Mouse (Mus musculus) midbrain, embryonic 16.5 days (tissue): Measurements from ENCODE around the gene Ptprg. TPM values are rescaled to one million over a fixed set of nuclear protein-coding genes. Genes with fewer than 3 reads are reported as not detected.

Experiments used
- ATAC-seq: fragments of 200-750 bp; cut with Nextera tagmentation; 2 replicates; pipeline ENCODE4 v1.8.0; 2017; ENCODE audit warnings: moderate TSS enrichment
- H3K27ac ChIP-seq: fragments of 300-500 bp; sonication (generic); 2 replicates; pipeline ENCODE4 v1.5.1; 2014; ENCODE audit warnings: mild to moderate bottlenecking, low read length, mixed read lengths
- H3K27me3 ChIP-seq: fragments of 300-500 bp; sonication (generic); 2 replicates; pipeline ENCODE4 v1.6.1; 2014; ENCODE audit warnings: low read depth, low read length, mixed read lengths; ENCODE audit not compliant: control insufficient read depth, insufficient read depth
- H3K36me3 ChIP-seq: fragments of 300-500 bp; sonication (generic); 2 replicates; pipeline ENCODE4 v1.6.1; 2014; ENCODE audit warnings: mild to moderate bottlenecking, low read length, moderate library complexity, mixed read lengths; ENCODE audit not compliant: control insufficient read depth, insufficient read depth
- H3K4me1 ChIP-seq: fragments of 300-500 bp; sonication (generic); 2 replicates; pipeline ENCODE4 v1.6.1; 2014; ENCODE audit warnings: mild to moderate bottlenecking, low read length, mixed read lengths; ENCODE audit not compliant: control insufficient read depth, insufficient read depth
- H3K4me2 ChIP-seq: fragments of 300-500 bp; sonication (generic); 2 replicates; pipeline ENCODE4 v1.6.1; 2014; ENCODE audit warnings: mild to moderate bottlenecking, low read length, mixed read lengths
- H3K4me3 ChIP-seq: fragments of 300-500 bp; sonication (generic); 2 replicates; pipeline ENCODE4 v1.5.1; 2014; ENCODE audit warnings: low read depth, mild to moderate bottlenecking, low read length, moderate library complexity, mixed read lengths
- H3K9ac ChIP-seq: fragments of 300-500 bp; sonication (generic); 2 replicates; pipeline ENCODE4 v1.6.1; 2014; ENCODE audit warnings: low read depth, low read length, mixed read lengths
- H3K9me3 ChIP-seq: fragments of 300-500 bp; sonication (generic); replicated peaks from 2 replicates; pipeline ENCODE4 v1.6.1; 2014; ENCODE audit warnings: mild to moderate bottlenecking, low read length, mixed read lengths; ENCODE audit not compliant: control insufficient read depth, poor library complexity, severe bottlenecking
- WGBS: fragments of 180-500 bp; shearing (Covaris S2); extraction: QIAGEN DNeasy Blood & Tissue Kit; methylation state at CpG from one replicate; pipeline ENCODE4 v1.1.7; 2014; 5-methylcytosine and 5-hydroxymethylcytosine counted together
- polyA plus RNA-seq: library from polyadenylated mRNA; unstranded; fragments of >200 nt; fragmentation: Nextera tagmentation; extraction: Ambion mirVana; gene quantifications from 2 replicates; pipeline ENCODE4 v1.2.1, GENCODE M21; 2015

Ptprg gene
- polyA plus RNA-seq, 1 experiment from 2014 or later, result 37.6 TPM

GRCm38 (mm10) chr14:11573710-11574109 is 20.4 kb downstream of the Ptprg start:
- no peak overlapping the region for H3K4me3 ChIP-seq
- H3K4me1 ChIP-seq, result peaks cover 15% of the 10 kb centered on the region
- no peak overlapping the region for H3K4me2 ChIP-seq
- no peaks in the 10 kb centered on the region for H3K36me3 ChIP-seq
- H3K27ac ChIP-seq, result no peak overlapping the region
- H3K27me3 ChIP-seq, result no peaks in the 10 kb centered on the region
- WGBS, result 68% methylated on average over 5 of the region's 5 CpGs
- no peaks in the 10 kb centered on the region for H3K9me3 ChIP-seq
- no peak overlapping the region for H3K9ac ChIP-seq
- ATAC-seq, result no peak

GRCm38 (mm10) chr14:11577276-11577909 is 24.1 kb downstream of the Ptprg start:
- H3K4me1 ChIP-seq, result peaks cover 16% of the 10 kb centered on the region
- no peaks in the 10 kb centered on the region for H3K27me3 ChIP-seq
- no peak for ATAC-seq
- no peaks in the 10 kb centered on the region for H3K36me3 ChIP-seq
- H3K27ac ChIP-seq, result no peak overlapping the region
- H3K4me3 ChIP-seq, result no peak overlapping the region
- no peak overlapping the region for H3K4me2 ChIP-seq
- no peak overlapping the region for H3K9ac ChIP-seq
- WGBS, result 8% methylated on average over 9 of the region's 9 CpGs
- no peaks in the 10 kb centered on the region; the same call in 1 of the 2 replicates for H3K9me3 ChIP-seq

- H3K36me3 ChIP-seq, result no peaks in the 10 kb centered on the region
- no peak overlapping the region for H3K4me2 ChIP-seq
- 26% methylated on average over 8 of the region's 8 CpGs for WGBS
- no peak overlapping the region for H3K4me3 ChIP-seq
- no peaks in the 10 kb centered on the region; the same call in 1 of the 2 replicates for H3K9me3 ChIP-seq
- H3K27me3 ChIP-seq, result no peaks in the 10 kb centered on the region
- peaks cover 16% of the 10 kb centered on the region for H3K4me1 ChIP-seq
- no peak overlapping the region for H3K27ac ChIP-seq
- H3K9ac ChIP-seq, result no peak overlapping the region
- ATAC-seq, result no peak
Observed at GRCm38 (mm10) chr14:11577910-11578309, 24.6 kb downstream of the Ptprg start.

GRCm38 (mm10) chr14:11578492-11578967 is 25.2 kb downstream of the Ptprg start:
- Histone ChIP-seq H3K4me2 (no peak overlapping the region), H3K36me3 (no peaks in the 10 kb centered on the region), H3K27me3 (no peaks in the 10 kb centered on the region), H3K27ac (no peak overlapping the region), H3K9me3 (no peaks in the 10 kb centered on the region; the same call in 1 of the 2 replicates), H3K9ac (no peak overlapping the region), H3K4me3 (no peak overlapping the region), H3K4me1 (peaks cover 16% of the 10 kb centered on the region)
- 37% methylated on average over 6 of the region's 6 CpGs for WGBS
- no peak for ATAC-seq

GRCm38 (mm10) chr14:11579950-11580349 is 26.6 kb downstream of the Ptprg start:
- 98% methylated on average over 1 of the region's 1 CpGs for WGBS
- H3K9me3 ChIP-seq, result no peaks in the 10 kb centered on the region; the same call in 1 of the 2 replicates
- H3K4me3 ChIP-seq, result no peak overlapping the region
- H3K4me1 ChIP-seq, result peaks cover 16% of the 10 kb centered on the region
- H3K9ac ChIP-seq, result no peak overlapping the region
- no peaks in the 10 kb centered on the region for H3K36me3 ChIP-seq
- H3K4me2 ChIP-seq, result no peak overlapping the region
- H3K27me3 ChIP-seq, result no peaks in the 10 kb centered on the region
- no peak overlapping the region for H3K27ac ChIP-seq
- no peak for ATAC-seq

- H3K27me3 ChIP-seq, result no peaks in the 10 kb centered on the region
- H3K4me3 ChIP-seq, result no peak overlapping the region
- no peak overlapping the region for H3K4me2 ChIP-seq
- no peaks in the 10 kb centered on the region for H3K4me1 ChIP-seq
- ATAC-seq, result no peak
- 62% methylated on average over 6 of the region's 6 CpGs for WGBS
- no peaks in the 10 kb centered on the region for H3K36me3 ChIP-seq
- H3K27ac ChIP-seq, result no peak overlapping the region
- no peak overlapping the region for H3K9ac ChIP-seq
- no peaks in the 10 kb centered on the region; the same call in 1 of the 2 replicates for H3K9me3 ChIP-seq
Observed at GRCm38 (mm10) chr14:11584263-11584662, 30.9 kb downstream of the Ptprg start.

- H3K27me3 ChIP-seq, result no peaks in the 10 kb centered on the region
- 81% methylated on average over 5 of the region's 5 CpGs for WGBS
- no peaks in the 10 kb centered on the region for H3K36me3 ChIP-seq
- no peaks in the 10 kb centered on the region for H3K4me1 ChIP-seq
- H3K27ac ChIP-seq, result no peak overlapping the region
- no peak overlapping the region for H3K4me2 ChIP-seq
- ATAC-seq, result no peak
- H3K9me3 ChIP-seq, result no peaks in the 10 kb centered on the region; the same call in 1 of the 2 replicates
- H3K4me3 ChIP-seq, result no peak overlapping the region
- no peak overlapping the region for H3K9ac ChIP-seq
Observed at GRCm38 (mm10) chr14:11584929-11585633, 31.7 kb downstream of the Ptprg start.

GRCm38 (mm10) chr14:11590387-11590786 is 37.1 kb downstream of the Ptprg start:
- ATAC-seq, result no peak
- H3K4me2 ChIP-seq, result no peak overlapping the region
- no peak overlapping the region for H3K9ac ChIP-seq
- H3K4me3 ChIP-seq, result no peak overlapping the region
- H3K27me3 ChIP-seq, result no peaks in the 10 kb centered on the region
- H3K36me3 ChIP-seq, result no peaks in the 10 kb centered on the region
- H3K27ac ChIP-seq, result no peak overlapping the region
- H3K9me3 ChIP-seq, result no peaks in the 10 kb centered on the region
- WGBS, result 82% methylated on average over 8 of the region's 8 CpGs
- H3K4me1 ChIP-seq, result peaks cover 6% of the 10 kb centered on the region

GRCm38 (mm10) chr14:11592650-11593049 is 39.3 kb downstream of the Ptprg start:
- ATAC-seq, result no peak
- Histone ChIP-seq H3K36me3 (no peaks in the 10 kb centered on the region), H3K4me3 (no peak overlapping the region), H3K27me3 (no peaks in the 10 kb centered on the region), H3K27ac (no peak overlapping the region), H3K4me2 (no peak overlapping the region), H3K4me1 (peaks cover 10% of the 10 kb centered on the region), H3K9ac (no peak overlapping the region), H3K9me3 (no peaks in the 10 kb centered on the region)
- WGBS, result 67% methylated on average over 2 of the region's 2 CpGs
